Mouse (Mus musculus): Measurements from ENCODE around the gene Mettl17. TPM values are rescaled to one million over a fixed set of nuclear protein-coding genes. Genes with fewer than 3 reads are reported as not detected.

Mettl17 gene
- polyA plus RNA-seq, 1 experiment from 2014 or later: 30.6 TPM

Small RNA genes within 50 kb of the gene (microRNA-seq; reads per million reads assigned to microRNA genes)
- not detected for gene Gm27375 (ENCODE audit: borderline number of aligned reads)

Other genes with a start within 250 kb of the Mettl17 start
- not detected in 2 replicates for gene Gm4181, start 249.2 kb upstream of the Mettl17 start, polyA plus RNA-seq (2014; fragmentation: Nextera tagmentation; extraction: Ambion mirVana)
- not detected in 2 replicates for gene Gm17079, start 189.4 kb upstream of the Mettl17 start, polyA plus RNA-seq (2014; fragmentation: Nextera tagmentation; extraction: Ambion mirVana)
- gene Gm5800, start 167.7 kb upstream of the Mettl17 start, polyA plus RNA-seq (2014; fragmentation: Nextera tagmentation; extraction: Ambion mirVana): not detected in 2 replicates
- gene Ang4, start 111.3 kb upstream of the Mettl17 start, polyA plus RNA-seq (2014; fragmentation: Nextera tagmentation; extraction: Ambion mirVana): not detected in 2 replicates
- not detected in 2 replicates for gene AY358078, start 84.8 kb upstream of the Mettl17 start, polyA plus RNA-seq (2014; fragmentation: Nextera tagmentation; extraction: Ambion mirVana)
- gene Ear6, start 31.1 kb upstream of the Mettl17 start, polyA plus RNA-seq (2014; fragmentation: Nextera tagmentation; extraction: Ambion mirVana): not detected in 2 replicates
- gene Slc39a2, start 8.0 kb downstream of the Mettl17 start, polyA plus RNA-seq (2014; fragmentation: Nextera tagmentation; extraction: Ambion mirVana): 1.3 and 1.5 TPM in 2 replicates
- 47.5 and 57.5 TPM in 2 replicates for gene Ndrg2, start 29.3 kb downstream of the Mettl17 start, polyA plus RNA-seq (2014; fragmentation: Nextera tagmentation; extraction: Ambion mirVana)
- gene Tppp2, start 33.6 kb downstream of the Mettl17 start, polyA plus RNA-seq (2014; fragmentation: Nextera tagmentation; extraction: Ambion mirVana): not detected in 2 replicates
- not detected in 2 replicates for gene Rnase13, start 37.9 kb downstream of the Mettl17 start, polyA plus RNA-seq (2014; fragmentation: Nextera tagmentation; extraction: Ambion mirVana)
- gene Arhgef40, start 99.9 kb downstream of the Mettl17 start, polyA plus RNA-seq (2014; fragmentation: Nextera tagmentation; extraction: Ambion mirVana): 113 and 128 TPM in 2 replicates
- 0.64 and 0.82 TPM in 2 replicates for gene Tmem253, start 130.8 kb downstream of the Mettl17 start, polyA plus RNA-seq (2014; fragmentation: Nextera tagmentation; extraction: Ambion mirVana)
- gene Zfp219, start 135.9 kb downstream of the Mettl17 start, polyA plus RNA-seq (2014; fragmentation: Nextera tagmentation; extraction: Ambion mirVana): 21.4 and 25.2 TPM in 2 replicates
- not detected in 2 replicates for gene Olfr221, start 157.6 kb downstream of the Mettl17 start, polyA plus RNA-seq (2014; fragmentation: Nextera tagmentation; extraction: Ambion mirVana)
- gene Hnrnpc, start 219.2 kb downstream of the Mettl17 start, polyA plus RNA-seq (2014; fragmentation: Nextera tagmentation; extraction: Ambion mirVana): 498 and 515 TPM in 2 replicates
- gene Rpgrip1, start 225.9 kb downstream of the Mettl17 start, polyA plus RNA-seq (2014; fragmentation: Nextera tagmentation; extraction: Ambion mirVana): 46.7 and 47.0 TPM in 2 replicates